Mouse (Mus musculus) brain, embryonic 14.5 days (tissue): ENCODE measurements at regions not wholly inside any gene's neighbourhood (a gene's known extent, or its start where the extent isn't known, plus 50 kb on each side); places are given as distances from the start of the nearest gene placed in this dataset.

Experiments
- CTCF ChIP-seq: fragments of 200-500 bp; IDR thresholded peaks from 2 replicates; pipeline ENCODE4 v1.5.1; 2012; ENCODE audit warnings: inconsistent platforms, mild to moderate bottlenecking, moderate library complexity, borderline replicate concordance; ENCODE audit not compliant: insufficient read depth, insufficient read length; ENCODE audit errors: extremely low read depth
- POLR2A ChIP-seq: fragments of 200-500 bp; IDR thresholded peaks from 2 replicates; pipeline ENCODE4 v1.6.1; 2012; ENCODE audit warnings: mild to moderate bottlenecking, inconsistent platforms, borderline replicate concordance; ENCODE audit not compliant: poor library complexity, insufficient read depth, insufficient read length, severe bottlenecking; ENCODE audit errors: extremely low read depth

DNA sequence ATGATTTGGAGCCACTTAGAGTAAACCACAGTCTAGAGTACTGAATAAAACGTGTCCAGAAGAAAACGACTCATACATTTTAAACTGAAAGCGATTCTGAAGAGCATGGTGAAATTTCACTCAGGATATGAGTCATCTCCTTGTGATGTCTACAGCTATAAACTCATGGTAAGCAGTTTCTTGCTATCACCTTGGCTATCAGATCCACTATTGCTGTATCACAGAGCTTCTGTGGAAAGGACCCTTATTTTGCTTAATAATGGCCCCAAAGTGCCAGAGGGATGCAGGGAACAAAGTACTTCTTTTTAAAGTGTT lies 701.9 kb downstream of the Poteg start:
- TF ChIP-seq CTCF (no peak), POLR2A (no peak)
